In the genomic region with DNA sequence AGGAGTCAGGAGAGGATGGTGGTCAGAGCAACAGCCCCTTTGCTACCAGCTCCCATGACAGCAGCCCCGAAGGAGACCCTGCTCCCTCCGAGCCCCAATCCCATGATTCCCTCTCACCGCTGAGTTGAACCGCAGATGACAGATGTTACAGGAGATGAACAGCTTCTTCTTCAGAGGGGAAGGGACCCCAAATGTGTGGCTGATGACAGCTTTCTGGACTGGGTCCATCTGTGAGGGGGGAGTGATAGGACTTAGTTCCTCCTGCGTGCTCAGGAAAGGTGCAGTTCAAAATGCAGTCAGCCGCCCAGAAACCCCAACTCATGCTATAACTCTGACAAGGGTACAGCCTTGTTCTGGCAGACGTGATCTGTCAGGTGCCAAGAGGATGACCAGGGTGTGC, we compare ENCODE assay signal across 30 mouse cellular contexts. TPM values are rescaled to one million over a fixed set of nuclear protein-coding genes. Genes with fewer than 3 reads are reported as not detected.
"Had no signal": no experiment of that assay in that cellular context is flagged by ENCODE, and none has a peak within 500 bp of the region (broad histone marks: within the 10 kb centered on the region; RNA-seq: fewer than 3 reads in every experiment).

No protein-coding gene starts in this region.

- H3K27ac ChIP-seq: embryonic facial prominence, embryonic 10.5 days; embryonic facial prominence, embryonic 12.5 days; embryonic facial prominence, embryonic 13.5 days; embryonic facial prominence, embryonic 15.5 days; forebrain, embryonic 10.5 days; forebrain, embryonic 12.5 days; forebrain, embryonic 13.5 days; forebrain, embryonic 15.5 days; heart, adult 2 months; heart, embryonic 10.5 days had no signal

- H3K4me1 ChIP-seq: embryonic facial prominence, embryonic 10.5 days; embryonic facial prominence, embryonic 12.5 days; embryonic facial prominence, embryonic 13.5 days; embryonic facial prominence, embryonic 15.5 days; forebrain, embryonic 10.5 days; forebrain, embryonic 12.5 days; forebrain, embryonic 13.5 days; forebrain, embryonic 15.5 days; heart, embryonic 10.5 days had no signal

- H3K36me3 ChIP-seq: embryonic facial prominence, embryonic 10.5 days; embryonic facial prominence, embryonic 12.5 days; embryonic facial prominence, embryonic 13.5 days; embryonic facial prominence, embryonic 15.5 days; forebrain, embryonic 10.5 days; forebrain, embryonic 12.5 days; forebrain, embryonic 15.5 days; heart, embryonic 10.5 days had no signal

- ATAC-seq: forebrain, embryonic 13.5 days; forebrain, embryonic 14.5 days; forebrain, embryonic 15.5 days; forebrain, embryonic 16.5 days; forebrain, postnatal 0 days had no signal

- DNase-seq: cerebellum, adult 9-10 months; cerebellum, adult 9-11 months; cerebellum, postnatal 10 days; cerebellum, postnatal 14 days; cerebellum, postnatal 25 days; cerebellum, postnatal 36 days; embryo, embryonic 11 days; forebrain, postnatal 0 days; gastrocnemius, postnatal 10 days; gastrocnemius, postnatal 14 days; gastrocnemius, postnatal 25 days; gastrocnemius, postnatal 36 days; heart, adult 11 months; heart, adult 18-20 months; heart, adult 2 months had no signal

- H3K4me3 ChIP-seq: embryonic facial prominence, embryonic 10.5 days; embryonic facial prominence, embryonic 12.5 days; embryonic facial prominence, embryonic 13.5 days; embryonic facial prominence, embryonic 15.5 days; erythroblast, embryonic 14.5 days; forebrain, embryonic 10.5 days; forebrain, embryonic 12.5 days; forebrain, embryonic 13.5 days; forebrain, embryonic 15.5 days; heart, adult 2 months; heart, embryonic 10.5 days had no signal

- H3K9me3 ChIP-seq: embryonic facial prominence, embryonic 10.5 days; embryonic facial prominence, embryonic 12.5 days; embryonic facial prominence, embryonic 13.5 days; embryonic facial prominence, embryonic 15.5 days; forebrain, embryonic 10.5 days; forebrain, embryonic 12.5 days; forebrain, embryonic 13.5 days; forebrain, embryonic 15.5 days; heart, embryonic 10.5 days had no signal

- H3K9ac ChIP-seq: embryonic facial prominence, embryonic 12.5 days; embryonic facial prominence, embryonic 13.5 days; embryonic facial prominence, embryonic 15.5 days; forebrain, embryonic 12.5 days; forebrain, embryonic 13.5 days; forebrain, embryonic 15.5 days; forebrain, postnatal 0 days had no signal

RNA-seq across cellular contexts. Expression of a gene that starts 57.7 kb away (rescaled TPM):
- total RNA-seq: common myeloid progenitor, adult 5-6 weeks; granulocyte monocyte progenitor cell, adult 5-6 weeks had no signal
- polyA plus RNA-seq: erythroblast, embryonic 14.5 days; forebrain, embryonic 11.5 days; forebrain, embryonic 14.5 days had no signal
